ENCODE assay signal across 17 mouse cellular contexts in the genomic region with DNA sequence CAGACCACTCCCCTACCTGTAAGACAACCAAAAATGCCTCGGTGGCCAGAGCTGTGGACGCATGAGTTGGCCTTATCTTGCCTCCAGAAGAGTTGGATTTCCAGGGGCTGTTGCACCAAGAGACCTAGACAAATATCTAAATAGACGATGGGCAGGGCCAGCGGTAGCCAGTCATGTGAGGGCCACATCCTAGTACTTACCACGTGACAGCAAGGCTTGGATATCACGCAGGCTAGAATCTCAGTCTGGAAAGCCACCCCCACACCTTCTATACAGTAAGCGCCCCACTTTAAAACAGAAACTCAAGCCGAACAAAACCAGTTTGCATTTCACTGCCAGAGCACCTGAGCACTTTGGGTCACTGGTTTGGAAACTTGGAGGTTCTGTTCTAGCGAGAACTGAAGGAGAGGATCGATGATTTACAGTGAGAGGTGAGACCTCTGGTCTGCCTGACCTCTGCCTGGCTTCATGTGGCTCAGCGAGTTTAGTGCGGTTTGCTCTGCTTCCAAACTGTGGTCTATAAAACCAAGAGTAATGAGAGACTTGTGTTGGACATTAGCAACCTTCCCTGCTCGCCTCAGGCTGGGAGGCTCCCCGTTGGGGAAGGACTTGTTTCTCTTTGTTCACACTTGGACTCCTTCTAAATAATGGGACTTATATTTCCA. TPM values are rescaled to one million over a fixed set of nuclear protein-coding genes. Genes with fewer than 3 reads are reported as not detected.
DNase-seq lines count a peak whose midpoint lies in the region; ATAC-seq lines count a peak whose summit lies in the region.
"Had no signal": no experiment of that assay in that cellular context is flagged by ENCODE, and none has a peak within 500 bp of the region (broad histone marks: within the 10 kb centered on the region; RNA-seq: fewer than 3 reads in every experiment).

No protein-coding gene starts in this region.

- H3K36me3 ChIP-seq in embryonic facial prominence, embryonic 15.5 days = no peaks in the 10 kb centered on the region
- H3K36me3 ChIP-seq in stomach, embryonic 15.5 days = no peaks in the 10 kb centered on the region
- H3K36me3 ChIP-seq: heart, embryonic 10.5 days; midbrain, embryonic 15.5 days had no signal

- no peaks in the 10 kb centered on the region for H3K27me3 ChIP-seq in embryonic facial prominence, embryonic 15.5 days
- no peaks in the 10 kb centered on the region for H3K27me3 ChIP-seq in stomach, embryonic 15.5 days (replicated peaks)
- H3K27me3 ChIP-seq: midbrain, embryonic 15.5 days had no signal

- no peak for ATAC-seq in embryonic facial prominence, embryonic 15.5 days (ENCODE audit: insufficient number of reproducible peaks, low FRiP score, low TSS enrichment, low read depth)
- no peak for ATAC-seq in stomach, embryonic 15.5 days (ENCODE audit: insufficient read depth, low FRiP score, low read depth)
- no peak for ATAC-seq in erythroblast, adult 5-6 weeks (replicated peaks; ENCODE audit: low FRiP score, poor library complexity, severe bottlenecking)
- ATAC-seq: midbrain, embryonic 15.5 days had no signal

- peak overlapping the region; percentile 44 for H3K27ac ChIP-seq in embryonic facial prominence, embryonic 15.5 days (replicated peaks)
- 0 out of 2 replicates have a peak overlapping the region, but pooled peaks have one; percentile 17 for H3K27ac ChIP-seq in stomach, embryonic 15.5 days
- H3K27ac ChIP-seq: hindbrain, embryonic 14.5 days; midbrain, embryonic 15.5 days had no signal

- no peaks in the 10 kb centered on the region for H3K9me3 ChIP-seq in embryonic facial prominence, embryonic 15.5 days (replicated peaks)
- no peaks in the 10 kb centered on the region for H3K9me3 ChIP-seq in stomach, embryonic 15.5 days
- H3K9me3 ChIP-seq: G1E; heart, embryonic 10.5 days; midbrain, embryonic 15.5 days had no signal

- H3K4me1 ChIP-seq in embryonic facial prominence, embryonic 15.5 days = peaks cover 60% of the 10 kb centered on the region
- H3K4me1 ChIP-seq in stomach, embryonic 15.5 days = peaks cover 39% of the 10 kb centered on the region

- H3K4me3 ChIP-seq in embryonic facial prominence, embryonic 15.5 days (replicated peaks) = no peak overlapping the region
- no peak overlapping the region for H3K4me3 ChIP-seq in stomach, embryonic 15.5 days (replicated peaks)
- H3K4me3 ChIP-seq: heart, embryonic 10.5 days; midbrain, embryonic 15.5 days had no signal

- peak; percentile 42 for DNase-seq in kidney, adult 18-20 months
- DNase-seq in kidney, postnatal 14 days = peak; percentile 72
- no peak for DNase-seq in left cerebral cortex, adult 18-20 months (ENCODE audit: low spot score in 2 of 2)
- DNase-seq in spleen, postnatal 4 days (ENCODE audit: low spot score in 2 of 2) = no peak
- DNase-seq: adrenal gland, postnatal 25 days; cerebellum, adult 9-10 months; gastrocnemius, postnatal 25 days; thymus, postnatal 36 days had no signal

- 67% methylated on average over 14 of the region's 14 CpGs for WGBS in embryonic facial prominence, embryonic 15.5 days
- 56% methylated on average over 14 of the region's 14 CpGs for WGBS in stomach, embryonic 15.5 days

- H3K9ac ChIP-seq in embryonic facial prominence, embryonic 15.5 days = no peak overlapping the region
- no peak overlapping the region for H3K9ac ChIP-seq in stomach, embryonic 15.5 days
- H3K9ac ChIP-seq: hindbrain, embryonic 14.5 days; lung, embryonic 14.5 days; midbrain, embryonic 15.5 days had no signal

- H3K4me2 ChIP-seq in embryonic facial prominence, embryonic 15.5 days (replicated peaks) = no peak overlapping the region
- no peak overlapping the region for H3K4me2 ChIP-seq in stomach, embryonic 15.5 days
- H3K4me2 ChIP-seq: hindbrain, embryonic 14.5 days; lung, embryonic 14.5 days; midbrain, embryonic 15.5 days had no signal

RNA-seq across cellular contexts. Expression of gene Papln, which starts 4.9 kb away (rescaled TPM):
- polyA plus RNA-seq in embryonic facial prominence, embryonic 15.5 days (2015; fragmentation: Nextera tagmentation; extraction: Ambion mirVana) = 5.2 and 5.4 TPM in 2 replicates
- 3.5 TPM in 2 replicates for polyA plus RNA-seq in stomach, embryonic 15.5 days (2015; fragmentation: Nextera tagmentation; extraction: Ambion mirVana)
- total RNA-seq in left cerebral cortex, adult 18-20 months (2021) = 1 to 10 TPM; 8.5 to 8.9 TPM
- not detected in 2 replicates for total RNA-seq in erythroblast, adult 5-6 weeks (2015; ENCODE audit: low replicate concordance)
- total RNA-seq in erythroblast, adult 5-6 weeks (2017; ENCODE audit: low replicate concordance) = not detected in 2 replicates
- total RNA-seq: megakaryocyte progenitor cell, adult 5-6 weeks had no signal

Comparison
In these comparisons a context has a peak if more than half of its experiments do, and no peak if none do; other contexts are left out.
1. DNase-seq: peak in kidney, adult 18-20 months (single experiment) and kidney, postnatal 14 days (single experiment); none in left cerebral cortex, adult 18-20 months (0 of 2) and spleen, postnatal 4 days (0 of 2).
2. RNA of gene Papln, which starts 4.9 kb away (total RNA-seq): 8.5 to 8.9 TPM in left cerebral cortex, adult 18-20 months; not detected in erythroblast, adult 5-6 weeks; every median in the first group is over 4 times any median in the second.